Mouse (Mus musculus) liver, embryonic 14.5 days (tissue): ENCODE data around the gene Dcps. TPM values are rescaled to one million over a fixed set of nuclear protein-coding genes. Genes with fewer than 3 reads are reported as not detected.

Source experiments
- ATAC-seq: fragments of 200-750 bp; cut with Nextera tagmentation; 2 replicates; pipeline ENCODE4 v1.8.0; 2017; ENCODE audit warnings: moderate number of reproducible peaks, mild to moderate bottlenecking, moderate library complexity; ENCODE audit not compliant: insufficient read depth
- DNase-seq, 3 experiments: peaks; one replicate each; pipeline ENCODE4 v3.0.0-alpha.2; 2012 to 2013; ENCODE audit warnings: low read depth in 3 of 3, low spot score in 3 of 3
- H3K27ac ChIP-seq: fragments of 300-500 bp; sonication (generic); 2 replicates; pipeline ENCODE4 v1.5.1; 2014; ENCODE audit warnings: moderate library complexity, mild to moderate bottlenecking, control low read depth, inconsistent platforms
- H3K27me3 ChIP-seq: fragments of 300-500 bp; sonication (generic); 2 replicates; pipeline ENCODE4 v1.6.1; 2014; ENCODE audit warnings: mild to moderate bottlenecking, low read length, moderate library complexity; ENCODE audit not compliant: control insufficient read depth, insufficient read depth
- H3K36me3 ChIP-seq: fragments of 300-500 bp; sonication (generic); replicated peaks from 2 replicates; pipeline ENCODE4 v1.6.1; 2014; ENCODE audit warnings: low read depth; ENCODE audit not compliant: control insufficient read depth, insufficient read depth
- H3K4me1 ChIP-seq, 2 experiments: fragments of 200-500 bp in 1 of 2; fragments of 300-500 bp in 1 of 2; sonication (generic) in 1 of 2; replicated peaks; 2 replicates each; pipeline ENCODE4 v1.6.1; 2012 to 2014; ENCODE audit warnings: antibody characterized with exemption in 1 of 2, inconsistent platforms in 1 of 2, low read length in 1 of 2; ENCODE audit not compliant: control insufficient read depth in 2 of 2, insufficient read depth in 2 of 2
- H3K4me2 ChIP-seq: fragments of 300-500 bp; sonication (generic); 2 replicates; pipeline ENCODE4 v1.6.1; 2014; ENCODE audit warnings: low read depth, mild to moderate bottlenecking, control low read depth, moderate library complexity
- H3K4me3 ChIP-seq, 2 experiments: fragments of 200-500 bp in 1 of 2; fragments of 300-500 bp in 1 of 2; sonication (generic) in 1 of 2; 2 replicates each; pipeline ENCODE4 v1.5.1; 2012 to 2014; ENCODE audit warnings: low read depth in 2 of 2, low read length in 2 of 2, mild to moderate bottlenecking in 2 of 2, control low read depth in 1 of 2, inconsistent platforms in 1 of 2, moderate library complexity in 1 of 2; ENCODE audit not compliant: insufficient read depth in 1 of 2
- H3K9ac ChIP-seq: fragments of 300-500 bp; sonication (generic); replicated peaks from 2 replicates; pipeline ENCODE4 v1.6.1; 2014; ENCODE audit warnings: mild to moderate bottlenecking, control low read depth, moderate library complexity
- H3K9me3 ChIP-seq: fragments of 300-500 bp; sonication (generic); 2 replicates; pipeline ENCODE4 v1.6.1; 2016; ENCODE audit warnings: low read length, mixed read lengths; ENCODE audit not compliant: control insufficient read depth
- CTCF ChIP-seq: IDR thresholded peaks from 2 replicates; pipeline ENCODE4 v1.5.1; 2016; ENCODE audit warnings: antibody characterized with exemption, low read depth, control low read depth
- EP300 ChIP-seq: IDR thresholded peaks from 2 replicates; pipeline ENCODE4 v1.6.1; 2016; ENCODE audit warnings: antibody characterized with exemption, low read depth
- WGBS: fragments of 180-500 bp; shearing (Covaris S2); extraction: QIAGEN DNeasy Blood & Tissue Kit; methylation state at CpG from one replicate; pipeline ENCODE4 v1.1.7; 2014; ENCODE audit not compliant: insufficient replicate concordance; 5-methylcytosine and 5-hydroxymethylcytosine counted together
- polyA plus RNA-seq, 2 experiments: library from polyadenylated mRNA; depleted of rRNA in 1 of 2; stranded (reverse) in 1 of 2; unstranded in 1 of 2; fragments of >200 nt; fragmentation: Nextera tagmentation in 1 of 2; extraction: Ambion mirVana in 1 of 2; gene quantifications; 2 replicates each; pipeline versions ENCODE4 v1.2.1 to v1.2.3; 2012 to 2014

Dcps gene
- polyA plus RNA-seq, 2 experiments = 36.5 to 48.0 TPM

DNA sequence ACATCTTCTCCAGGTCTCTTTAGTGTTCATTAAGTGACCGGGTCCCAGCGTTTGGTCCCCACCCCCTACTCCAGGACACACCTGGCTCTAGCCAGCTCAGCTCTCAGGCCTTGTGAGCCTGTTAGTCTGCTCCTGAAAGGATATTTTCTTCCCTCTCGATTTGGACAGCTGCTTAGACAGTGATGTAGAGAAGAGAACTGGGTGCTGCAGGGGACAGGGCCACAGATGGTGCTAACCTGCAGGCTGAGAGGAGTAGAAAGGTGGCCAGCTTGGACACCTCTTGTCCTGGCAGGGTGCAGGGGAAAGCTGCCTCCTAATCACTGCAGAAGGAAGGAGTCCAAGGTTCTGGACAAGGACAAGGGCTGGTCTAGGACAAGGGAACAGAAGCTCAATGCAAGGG lies 67.8 kb downstream of the Dcps start:
- Histone ChIP-seq H3K36me3 (peaks cover 4% of the 10 kb centered on the region; the same call in 1 of the 2 replicates), H3K27ac (no peak overlapping the region)
- 69% methylated on average over 3 of the region's 3 CpGs for WGBS

DNA sequence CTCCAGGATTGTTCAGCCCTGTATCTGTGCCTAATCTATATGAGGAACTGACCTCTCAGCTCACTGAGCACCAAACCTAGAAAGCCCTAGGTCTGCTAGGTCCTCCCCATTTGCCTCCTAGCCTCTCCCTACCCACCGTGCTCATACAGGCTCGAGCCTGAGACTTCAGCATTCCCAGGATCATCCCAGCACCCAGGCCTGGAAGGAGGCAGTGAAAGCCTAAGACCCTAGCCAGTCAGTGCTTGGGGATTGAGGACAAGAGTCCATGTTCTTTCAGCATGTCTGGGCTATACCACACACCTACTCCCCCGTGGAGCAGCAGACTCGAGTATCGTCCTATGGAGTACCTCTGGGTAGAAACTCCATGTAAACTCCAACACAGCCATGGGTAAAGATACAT lies 68.5 kb downstream of the Dcps start:
- H3K4me1 ChIP-seq = peaks cover 61 to 80% of the 10 kb centered on the region in 2 experiments
- DNase-seq = no peak
- 73% methylated on average over 5 of the region's 5 CpGs for WGBS
- ATAC-seq = no peak
- no peak overlapping the region; the same call in 1 of the 2 replicates for H3K9ac ChIP-seq
- no peaks in the 10 kb centered on the region for H3K9me3 ChIP-seq
- H3K4me2 ChIP-seq = peak overlapping the region; percentile 20; the same call in 1 of the 2 replicates
- H3K27ac ChIP-seq = peak overlapping the region; percentile 15; the same call in 1 of the 2 replicates
- no peak overlapping the region for H3K4me3 ChIP-seq
- H3K36me3 ChIP-seq = peaks cover 8% of the 10 kb centered on the region; the same call in 1 of the 2 replicates
- H3K27me3 ChIP-seq = no peaks in the 10 kb centered on the region
- TF ChIP-seq CTCF = no peak
- TF ChIP-seq EP300 = no peak

More for the DNA sequence above, 67.8 kb downstream of the Dcps start:
- peak overlapping the region; percentile 14; the same call in 1 of the 2 replicates for H3K9ac ChIP-seq
- H3K9me3 ChIP-seq = no peaks in the 10 kb centered on the region
- no peak for ATAC-seq
- H3K4me1 ChIP-seq = peaks cover 62 to 83% of the 10 kb centered on the region in 2 experiments
- TF ChIP-seq CTCF (no peak), EP300 (no peak)
- DNase-seq = no peak
- H3K4me3 ChIP-seq = no peak overlapping the region
- H3K27me3 ChIP-seq = no peaks in the 10 kb centered on the region
- no peak overlapping the region for H3K4me2 ChIP-seq

DNA sequence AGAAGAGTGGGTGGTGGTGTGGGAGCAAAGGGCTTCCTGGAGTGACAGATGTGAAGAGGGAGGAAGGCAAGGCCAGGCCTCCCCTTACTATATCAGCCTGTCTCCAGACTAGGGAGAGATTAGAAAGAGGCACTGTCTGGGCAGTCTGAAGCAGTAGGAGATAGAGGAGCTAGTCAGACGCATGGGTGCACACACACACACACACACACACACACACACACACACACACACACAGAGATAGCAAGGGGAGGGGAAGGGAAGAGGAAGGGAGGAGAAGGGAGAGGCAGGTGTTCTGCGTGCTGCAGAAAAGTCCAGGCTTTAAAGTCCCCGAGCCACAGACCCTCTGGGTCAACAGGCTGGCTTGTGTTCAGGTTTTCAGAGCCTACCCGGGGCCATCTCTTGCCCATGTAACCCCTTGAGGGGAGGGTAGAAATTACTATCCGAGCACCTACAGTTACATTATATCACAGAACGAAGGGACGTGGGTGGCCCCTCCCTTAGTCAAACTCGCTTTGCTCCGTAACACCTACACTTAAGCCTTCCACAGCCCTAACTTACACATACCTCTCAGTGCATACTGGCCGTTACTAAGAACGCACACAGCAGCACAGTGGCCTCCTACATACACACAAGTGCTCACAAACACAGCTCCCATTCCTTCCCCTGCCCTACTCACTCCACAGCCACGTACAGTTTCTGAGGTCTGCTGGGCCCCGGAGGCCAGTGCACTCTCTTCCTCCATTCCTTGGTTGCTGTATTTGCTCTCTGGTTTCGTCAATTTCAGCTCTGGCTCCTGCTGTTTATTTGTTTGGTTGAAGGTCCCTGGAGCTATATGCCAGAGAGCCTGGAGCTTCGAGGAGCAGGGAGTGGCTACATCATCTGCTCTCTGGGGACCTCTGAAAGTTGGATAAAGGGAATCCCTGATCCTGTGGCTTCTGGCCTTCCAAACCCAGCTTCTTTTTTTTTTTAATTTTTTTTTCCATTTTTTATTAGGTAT lies 69.7 kb downstream of the Dcps start:
- TF ChIP-seq EP300 = peak; percentile 75
- TF ChIP-seq CTCF = no peak
- WGBS = 24% methylated on average over 15 of the region's 15 CpGs
- H3K4me2 ChIP-seq = peak overlapping the region; percentile 68
- peaks cover 52 to 69% of the 10 kb centered on the region in 2 experiments for H3K4me1 ChIP-seq
- DNase-seq = peak in 2 of 3 experiments; percentile 65 to 67
- H3K9ac ChIP-seq = peak overlapping the region; percentile 61
- peak overlapping the region; percentile 88 for H3K27ac ChIP-seq
- ATAC-seq = peak; percentile 95
- peaks cover 10% of the 10 kb centered on the region; the same call in 1 of the 2 replicates for H3K36me3 ChIP-seq
- H3K27me3 ChIP-seq = no peaks in the 10 kb centered on the region
- no peaks in the 10 kb centered on the region for H3K9me3 ChIP-seq
- peak overlapping the region; percentile 10 to 27; a peak in 3 of 4 replicates for H3K4me3 ChIP-seq

GRCm38 (mm10) chr9:35105438-35105837 lies 70.4 kb downstream of the Dcps start:
- H3K9ac ChIP-seq = peak overlapping the region; percentile 4; the same call in 1 of the 2 replicates
- DNase-seq (no peak), ATAC-seq (no peak)
- TF ChIP-seq CTCF = no peak
- TF ChIP-seq EP300 = no peak
- peak overlapping the region in 1 of 2 experiments; percentile 27; a peak in 1 of 4 replicates for H3K4me3 ChIP-seq
- H3K36me3 ChIP-seq = peaks cover 15% of the 10 kb centered on the region; the same call in 1 of the 2 replicates
- WGBS = 34% methylated on average over 2 of the region's 2 CpGs
- no peaks in the 10 kb centered on the region for H3K9me3 ChIP-seq
- peak overlapping the region; percentile 68 for H3K4me2 ChIP-seq
- no peaks in the 10 kb centered on the region for H3K27me3 ChIP-seq
- H3K4me1 ChIP-seq = peaks cover 45 to 62% of the 10 kb centered on the region in 2 experiments
- peak overlapping the region; percentile 88 for H3K27ac ChIP-seq

- Histone ChIP-seq H3K27ac (no peak overlapping the region), H3K27me3 (no peaks in the 10 kb centered on the region), H3K4me2 (no peak overlapping the region), H3K36me3 (peaks cover 15% of the 10 kb centered on the region; the same call in 1 of the 2 replicates), H3K9me3 (no peaks in the 10 kb centered on the region), H3K4me3 (no peak overlapping the region), H3K4me1 (peaks cover 40 to 56% of the 10 kb centered on the region in 2 experiments), H3K9ac (no peak overlapping the region)
- 68% methylated on average over 4 of the region's 4 CpGs for WGBS
- ATAC-seq (no peak), DNase-seq (no peak)
- TF ChIP-seq CTCF = no peak
- TF ChIP-seq EP300 = no peak
Measured at GRCm38 (mm10) chr9:35104711-35105110, 71.2 kb downstream of the Dcps start.
